Mouse (Mus musculus) hindbrain, embryonic 15.5 days (tissue): ENCODE data around the gene Dnah7a. TPM values are rescaled to one million over a fixed set of nuclear protein-coding genes. Genes with fewer than 3 reads are reported as not detected.
A peak's percentile ranks its signal among the peaks of the same experiment; 100 is the strongest.
"Not testable (repeated sequence)": the region's sequence is repeated elsewhere in the genome, so short reads cannot be mapped to it uniquely, and the experiment has no call there.

ENCODE experiments used
- ATAC-seq: fragments of 200-750 bp; cut with Nextera tagmentation; 2 replicates; pipeline ENCODE4 v1.8.0; 2017; ENCODE audit warnings: low read depth, moderate number of reproducible peaks, moderate TSS enrichment; ENCODE audit not compliant: low FRiP score
- H3K27ac ChIP-seq: fragments of 300-500 bp; sonication (generic); replicated peaks from 2 replicates; pipeline ENCODE4 v1.5.1; 2015; ENCODE audit warnings: mild to moderate bottlenecking, inconsistent platforms
- H3K27me3 ChIP-seq: fragments of 300-500 bp; sonication (generic); 2 replicates; pipeline ENCODE4 v1.6.1; 2015; ENCODE audit warnings: control low read depth, inconsistent platforms
- H3K36me3 ChIP-seq: fragments of 300-500 bp; sonication (generic); 2 replicates; pipeline ENCODE4 v1.6.1; 2015; ENCODE audit warnings: control low read depth, inconsistent platforms
- H3K4me1 ChIP-seq: fragments of 300-500 bp; sonication (generic); replicated peaks from 2 replicates; pipeline ENCODE4 v1.6.1; 2015; ENCODE audit warnings: control low read depth, inconsistent platforms
- H3K4me2 ChIP-seq: fragments of 300-500 bp; sonication (generic); 2 replicates; pipeline ENCODE4 v1.6.1; 2015; ENCODE audit warnings: moderate library complexity, mild to moderate bottlenecking, inconsistent platforms
- H3K4me3 ChIP-seq: fragments of 300-500 bp; sonication (generic); 2 replicates; pipeline ENCODE4 v1.5.1; 2015; ENCODE audit warnings: mild to moderate bottlenecking, inconsistent platforms
- H3K9ac ChIP-seq: fragments of 300-500 bp; sonication (generic); 2 replicates; pipeline ENCODE4 v1.6.1; 2015; ENCODE audit warnings: inconsistent platforms
- H3K9me3 ChIP-seq: fragments of 300-500 bp; sonication (generic); 2 replicates; pipeline ENCODE4 v1.6.1; 2016; ENCODE audit warnings: control low read depth, inconsistent platforms
- WGBS: fragments of 180-500 bp; shearing (Covaris S2); methylation state at CpG from one replicate; pipeline ENCODE4 v1.1.7; 2015; 5-methylcytosine and 5-hydroxymethylcytosine counted together
- polyA plus RNA-seq: library from polyadenylated mRNA; unstranded; fragments of >200 nt; fragmentation: Nextera tagmentation; extraction: Ambion mirVana; gene quantifications from 2 replicates; pipeline ENCODE4 v1.2.1, GENCODE M21; 2015

Dnah7a gene
- polyA plus RNA-seq, 1 experiment from 2014 or later = 11.3 TPM

GRCm38 (mm10) chr1:53467325-53467670 is 239.3 kb downstream of the Dnah7a start:
- Histone ChIP-seq H3K4me2 (no peak overlapping the region), H3K36me3 (no peaks in the 10 kb centered on the region), H3K27me3 (no peaks in the 10 kb centered on the region), H3K9ac (no peak overlapping the region), H3K27ac (no peak overlapping the region), H3K4me1 (no peaks in the 10 kb centered on the region), H3K9me3 (no peaks in the 10 kb centered on the region), H3K4me3 (no peak overlapping the region)
- WGBS = 73% methylated on average over 2 of the region's 2 CpGs
- ATAC-seq = peak; percentile 63; the same call in 1 of the 2 replicates

GRCm38 (mm10) chr1:53466524-53467324 is 239.9 kb downstream of the Dnah7a start:
- not testable (repeated sequence) for H3K9ac ChIP-seq, H3K4me2 ChIP-seq, H3K27ac ChIP-seq, H3K27me3 ChIP-seq, H3K9me3 ChIP-seq, H3K4me3 ChIP-seq, H3K36me3 ChIP-seq, H3K4me1 ChIP-seq
- 76% methylated on average over 4 of the region's 4 CpGs for WGBS
- ATAC-seq = peak; percentile 84

GRCm38 (mm10) chr1:53439173-53439572 is 267.4 kb downstream of the Dnah7a start:
- 89% methylated on average over 3 of the region's 3 CpGs for WGBS
- not testable (repeated sequence) for H3K27ac ChIP-seq, H3K27me3 ChIP-seq, ATAC-seq, H3K36me3 ChIP-seq, H3K4me3 ChIP-seq, H3K4me1 ChIP-seq, H3K4me2 ChIP-seq, H3K9ac ChIP-seq, H3K9me3 ChIP-seq

- H3K27me3 ChIP-seq, H3K4me2 ChIP-seq, H3K4me3 ChIP-seq, H3K27ac ChIP-seq, H3K9me3 ChIP-seq, ATAC-seq, H3K36me3 ChIP-seq, H3K9ac ChIP-seq, H3K4me1 ChIP-seq: not testable (repeated sequence)
- WGBS = 71% methylated on average over 2 of the region's 2 CpGs
These were observed 274.2 kb downstream of the Dnah7a start for GRCm38 (mm10) chr1:53432433-53432832.

- Histone ChIP-seq H3K4me2 (no peak overlapping the region), H3K27ac (no peak overlapping the region), H3K9ac (no peak overlapping the region), H3K36me3 (no peaks in the 10 kb centered on the region), H3K27me3 (no peaks in the 10 kb centered on the region), H3K4me1 (no peaks in the 10 kb centered on the region), H3K9me3 (no peaks in the 10 kb centered on the region), H3K4me3 (no peak overlapping the region)
- WGBS = 81% methylated on average over 3 of the region's 3 CpGs
- ATAC-seq = no peak
These were observed 300.7 kb downstream of the Dnah7a start for GRCm38 (mm10) chr1:53405803-53406325.

- H3K36me3 ChIP-seq, H3K4me1 ChIP-seq, H3K27ac ChIP-seq, H3K27me3 ChIP-seq, ATAC-seq, H3K9me3 ChIP-seq, H3K9ac ChIP-seq, H3K4me3 ChIP-seq: not testable (repeated sequence)
- peak overlapping the region; percentile 38 for H3K4me2 ChIP-seq
- 37% methylated on average over 21 of the region's 21 CpGs for WGBS
These were observed 312.4 kb downstream of the Dnah7a start for GRCm38 (mm10) chr1:53393936-53394760.

GRCm38 (mm10) chr1:53388762-53389161 is 317.8 kb downstream of the Dnah7a start:
- no peaks in the 10 kb centered on the region for H3K9me3 ChIP-seq
- 92% methylated on average over 14 of the region's 14 CpGs for WGBS
- no peak overlapping the region for H3K4me3 ChIP-seq
- H3K36me3 ChIP-seq = no peaks in the 10 kb centered on the region
- H3K27me3 ChIP-seq = no peaks in the 10 kb centered on the region
- no peak overlapping the region for H3K9ac ChIP-seq
- H3K4me1 ChIP-seq = no peaks in the 10 kb centered on the region
- no peak overlapping the region for H3K27ac ChIP-seq
- no peak overlapping the region for H3K4me2 ChIP-seq
- no peak for ATAC-seq

- H3K9ac ChIP-seq = no peak overlapping the region
- no peak overlapping the region for H3K4me2 ChIP-seq
- no peaks in the 10 kb centered on the region for H3K9me3 ChIP-seq
- H3K36me3 ChIP-seq = no peaks in the 10 kb centered on the region
- no peak for ATAC-seq
- WGBS = 81% methylated on average over 6 of the region's 6 CpGs
- H3K27ac ChIP-seq = no peak overlapping the region
- H3K27me3 ChIP-seq = no peaks in the 10 kb centered on the region
- no peaks in the 10 kb centered on the region for H3K4me1 ChIP-seq
- H3K4me3 ChIP-seq = no peak overlapping the region
These were observed 322.4 kb downstream of the Dnah7a start for GRCm38 (mm10) chr1:53384085-53384688.

GRCm38 (mm10) chr1:53377731-53378130 is 328.9 kb downstream of the Dnah7a start:
- Histone ChIP-seq H3K27ac (no peak overlapping the region), H3K9ac (no peak overlapping the region), H3K4me3 (no peak overlapping the region), H3K4me2 (no peak overlapping the region), H3K9me3 (no peaks in the 10 kb centered on the region), H3K4me1 (no peaks in the 10 kb centered on the region), H3K27me3 (no peaks in the 10 kb centered on the region), H3K36me3 (no peaks in the 10 kb centered on the region)
- WGBS = 73% methylated on average over 3 of the region's 3 CpGs
- no peak for ATAC-seq

- H3K36me3 ChIP-seq, H3K4me2 ChIP-seq, H3K27me3 ChIP-seq, H3K9ac ChIP-seq, H3K4me3 ChIP-seq, H3K27ac ChIP-seq, H3K4me1 ChIP-seq, ATAC-seq, H3K9me3 ChIP-seq: not testable (repeated sequence)
- 74% methylated on average over 2 of the region's 2 CpGs for WGBS
These were observed 330.6 kb downstream of the Dnah7a start for GRCm38 (mm10) chr1:53375965-53376364.

GRCm38 (mm10) chr1:53358988-53359387 is 347.6 kb downstream of the Dnah7a start:
- Histone ChIP-seq H3K4me1 (no peaks in the 10 kb centered on the region), H3K4me2 (no peak overlapping the region), H3K27ac (no peak overlapping the region), H3K4me3 (no peak overlapping the region), H3K27me3 (no peaks in the 10 kb centered on the region), H3K9ac (no peak overlapping the region), H3K36me3 (no peaks in the 10 kb centered on the region), H3K9me3 (no peaks in the 10 kb centered on the region)
- ATAC-seq = no peak
